Mouse (Mus musculus): ENCODE results near the gene Prkag1. TPM values are rescaled to one million over a fixed set of nuclear protein-coding genes. Genes with fewer than 3 reads are reported as not detected.

Prkag1 gene
- 18.4 and 19.5 TPM in 2 replicates for polyA plus RNA-seq (2012; rRNA removed)

GRCm38 (mm10) chr15:98830736-98831683 lies at the start of gene Prkag1:
Gene Prkag1, minus strand, starts transcription at chr15:98831521.
- H3K4me1 ChIP-seq (ENCODE audit: control insufficient read depth, insufficient read depth, low read length): peaks cover 2% of the 10 kb centered on the region; the same call in 1 of the 2 replicates
- TF ChIP-seq CTCF (IDR thresholded peaks at IDR 0.05; ENCODE audit: control insufficient read depth, insufficient read depth, insufficient replicate concordance, low read depth, low read length): 0 out of 2 replicates have a peak, but pooled peaks have one; percentile 14
- TF ChIP-seq POLR2A (IDR thresholded peaks at IDR 0.05; ENCODE audit: control insufficient read depth, low read depth, low read length): peak; percentile 72
- no peaks in the 10 kb centered on the region for H3K36me3 ChIP-seq (ENCODE audit: control insufficient read depth, insufficient read depth, low read length)
- H3K27me3 ChIP-seq (ENCODE audit: control insufficient read depth, insufficient read depth, low read length): no peaks in the 10 kb centered on the region
- H3K27ac ChIP-seq (ENCODE audit: control insufficient read depth, insufficient read depth, low read depth, low read length): peak within 1 kb of the TSS; percentile 58
- H3K4me3 ChIP-seq (ENCODE audit: control insufficient read depth, low read depth, low read length): peak within 1 kb of the TSS; percentile 94

GRCm38 (mm10) chr15:98877331-98877730 lies 46.0 kb upstream of the Prkag1 start:
- Histone ChIP-seq H3K36me3 (ENCODE audit: control insufficient read depth, insufficient read depth, low read length) (no peaks in the 10 kb centered on the region), H3K27ac (ENCODE audit: control insufficient read depth, insufficient read depth, low read depth, low read length) (no peak overlapping the region), H3K27me3 (ENCODE audit: control insufficient read depth, insufficient read depth, low read length) (no peaks in the 10 kb centered on the region), H3K4me3 (ENCODE audit: control insufficient read depth, low read depth, low read length) (no peak overlapping the region), H3K4me1 (ENCODE audit: control insufficient read depth, insufficient read depth, low read length) (peaks cover 3% of the 10 kb centered on the region)
- no peak for TF ChIP-seq CTCF (IDR thresholded peaks at IDR 0.05; ENCODE audit: control insufficient read depth, insufficient read depth, insufficient replicate concordance, low read depth, low read length)
- TF ChIP-seq POLR2A (IDR thresholded peaks at IDR 0.05; ENCODE audit: control insufficient read depth, low read depth, low read length): no peak

DNA sequence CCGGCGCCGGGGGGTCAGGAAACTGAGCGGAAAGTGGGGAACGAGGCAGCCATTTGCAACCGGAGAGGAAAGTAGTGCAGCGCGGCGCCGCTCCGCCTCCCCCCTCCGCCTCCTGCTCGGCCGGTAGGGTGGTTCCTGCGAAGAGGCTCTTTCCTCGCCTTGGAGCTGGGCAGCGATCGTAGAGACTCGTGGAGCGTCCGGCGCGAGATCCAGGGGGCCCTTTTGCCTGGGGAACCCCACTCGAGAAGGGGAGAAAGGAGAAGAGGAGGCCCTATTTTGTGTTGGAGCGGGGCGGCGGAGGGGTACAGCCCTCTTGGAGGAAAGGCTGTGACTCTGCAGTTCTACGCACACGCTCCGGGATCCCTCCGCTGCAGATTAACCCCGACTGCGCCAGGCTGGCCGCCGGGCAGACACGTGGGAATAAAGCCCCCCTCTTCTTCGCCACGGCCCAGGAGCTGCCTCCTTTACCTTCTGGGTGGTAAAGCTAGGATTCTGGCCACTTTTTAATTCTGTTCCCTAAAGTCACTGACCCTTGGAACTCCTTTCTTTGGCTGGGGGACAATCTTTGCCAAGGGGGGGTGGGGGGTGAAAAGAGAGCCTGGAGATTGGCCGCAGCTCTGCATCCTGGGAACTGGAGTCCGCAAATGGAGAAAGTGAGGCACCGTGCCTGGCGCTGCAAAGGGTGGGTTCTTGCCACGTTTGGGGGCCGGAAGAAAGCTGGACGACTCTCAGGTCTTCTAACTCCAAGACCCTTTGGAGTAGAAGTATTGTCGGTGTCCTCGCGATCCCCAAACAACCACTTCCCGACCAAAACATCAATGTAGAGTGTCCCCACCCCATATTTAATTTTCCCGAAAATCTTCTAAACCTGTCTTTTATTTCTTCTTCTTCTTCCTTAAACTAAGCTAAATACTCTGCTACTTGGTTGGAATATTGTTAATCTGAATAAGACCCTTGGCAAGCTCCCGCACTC lies 40.9 kb upstream of the Prkag1 start:
- TF ChIP-seq POLR2A (IDR thresholded peaks at IDR 0.05; ENCODE audit: control insufficient read depth, low read depth, low read length) (peak; percentile 30; the same call in 1 of the 2 replicates), CTCF (IDR thresholded peaks at IDR 0.05; ENCODE audit: control insufficient read depth, insufficient read depth, insufficient replicate concordance, low read depth, low read length) (no peak)
- peaks cover 26% of the 10 kb centered on the region for H3K4me1 ChIP-seq (ENCODE audit: control insufficient read depth, insufficient read depth, low read length)
- peak overlapping the region; percentile 96 for H3K4me3 ChIP-seq (ENCODE audit: control insufficient read depth, low read depth, low read length)
- no peaks in the 10 kb centered on the region for H3K36me3 ChIP-seq (ENCODE audit: control insufficient read depth, insufficient read depth, low read length)
- peak overlapping the region; percentile 96 for H3K27ac ChIP-seq (ENCODE audit: control insufficient read depth, insufficient read depth, low read depth, low read length)
- no peaks in the 10 kb centered on the region for H3K27me3 ChIP-seq (ENCODE audit: control insufficient read depth, insufficient read depth, low read length)

- H3K27ac ChIP-seq (ENCODE audit: control insufficient read depth, insufficient read depth, low read depth, low read length): peak within 1 kb of the TSS; percentile 96
- H3K36me3 ChIP-seq (ENCODE audit: control insufficient read depth, insufficient read depth, low read length): no peaks in the 10 kb centered on the region
- H3K27me3 ChIP-seq (ENCODE audit: control insufficient read depth, insufficient read depth, low read length): no peaks in the 10 kb centered on the region
- peak within 1 kb of the TSS; percentile 96 for H3K4me3 ChIP-seq (ENCODE audit: control insufficient read depth, low read depth, low read length)
- peaks cover 27% of the 10 kb centered on the region for H3K4me1 ChIP-seq (ENCODE audit: control insufficient read depth, insufficient read depth, low read length)
- TF ChIP-seq CTCF (IDR thresholded peaks at IDR 0.05; ENCODE audit: control insufficient read depth, insufficient read depth, insufficient replicate concordance, low read depth, low read length) (no peak), POLR2A (IDR thresholded peaks at IDR 0.05; ENCODE audit: control insufficient read depth, low read depth, low read length) (0 out of 2 replicates have a peak, but pooled peaks have one; percentile 12)
Observed at GRCm38 (mm10) chr15:98871070-98871915, 40.0 kb upstream of the Prkag1 start, which contains the start of gene Kmt2d. Gene Kmt2d, minus strand, starts transcription at chr15:98871204.

DNA sequence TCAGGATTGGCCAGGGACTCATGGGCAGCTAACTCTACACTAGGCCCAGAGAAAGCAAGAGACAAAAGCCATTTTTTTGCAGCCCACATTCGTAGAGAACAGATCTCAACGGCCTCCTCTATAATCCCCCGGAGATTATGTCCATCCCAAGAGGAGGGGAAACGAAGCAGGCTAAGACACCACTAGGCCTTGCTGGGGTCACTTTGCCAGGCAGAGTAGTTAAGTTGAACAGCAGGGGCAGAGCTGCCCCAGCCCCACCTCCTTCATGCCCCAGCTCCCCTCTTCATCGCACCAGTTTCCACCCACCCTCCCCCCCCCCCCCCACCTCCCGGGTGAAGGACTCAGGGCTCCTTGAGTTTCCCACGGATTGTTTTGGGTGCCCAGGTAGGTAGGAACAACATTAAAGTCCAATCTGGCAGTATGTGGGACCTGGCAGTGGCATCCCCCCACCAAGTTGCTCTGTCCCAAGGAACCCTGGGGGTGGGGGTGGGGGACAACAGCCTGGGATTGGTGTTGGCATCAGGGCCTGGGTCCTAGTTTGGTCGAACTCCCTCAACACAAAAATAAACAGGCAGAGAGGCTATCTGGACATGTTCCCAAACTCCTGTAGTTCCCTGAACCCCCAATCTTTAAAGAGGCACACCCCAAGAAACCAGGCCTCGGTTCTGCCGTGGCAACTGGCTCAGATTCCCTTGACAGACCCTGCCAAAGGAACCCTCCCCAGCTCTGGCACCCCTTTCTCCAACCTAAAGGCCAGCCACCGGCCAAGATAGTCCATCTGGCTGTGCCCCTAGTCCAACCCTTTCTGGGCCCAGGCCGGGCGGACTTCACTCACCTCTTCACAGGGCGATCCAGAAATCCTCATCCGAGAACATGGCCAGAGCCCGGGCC lies 39.1 kb upstream of the Prkag1 start:
- H3K27me3 ChIP-seq (ENCODE audit: control insufficient read depth, insufficient read depth, low read length): no peaks in the 10 kb centered on the region
- H3K4me3 ChIP-seq (ENCODE audit: control insufficient read depth, low read depth, low read length): peak overlapping the region; percentile 96
- no peaks in the 10 kb centered on the region; the same call in 1 of the 2 replicates for H3K36me3 ChIP-seq (ENCODE audit: control insufficient read depth, insufficient read depth, low read length)
- TF ChIP-seq POLR2A (IDR thresholded peaks at IDR 0.05; ENCODE audit: control insufficient read depth, low read depth, low read length): no peak
- no peak for TF ChIP-seq CTCF (IDR thresholded peaks at IDR 0.05; ENCODE audit: control insufficient read depth, insufficient read depth, insufficient replicate concordance, low read depth, low read length)
- H3K27ac ChIP-seq (ENCODE audit: control insufficient read depth, insufficient read depth, low read depth, low read length): peak overlapping the region; percentile 96
- peaks cover 30% of the 10 kb centered on the region for H3K4me1 ChIP-seq (ENCODE audit: control insufficient read depth, insufficient read depth, low read length)

Measured in testis, adult 2 months (tissue).